Mouse (Mus musculus) small intestine, adult 2 months (tissue): ENCODE results near the gene Utp3.

ENCODE experiments used
- CTCF ChIP-seq: fragments of 200-500 bp; IDR thresholded peaks from 2 replicates; pipeline ENCODE4 v1.5.1; 2012; ENCODE audit warnings: low read depth, mild to moderate bottlenecking, control low read depth, inconsistent platforms, low read length, moderate library complexity, mixed read lengths; ENCODE audit not compliant: insufficient replicate concordance, insufficient read length; ENCODE audit errors: extremely low read depth
- POLR2A ChIP-seq: fragments of 200-500 bp; IDR thresholded peaks from 2 replicates; pipeline ENCODE4 v1.6.1; 2012; ENCODE audit warnings: low read depth, mild to moderate bottlenecking, control low read depth, inconsistent platforms, low read length, moderate library complexity

GRCm38 (mm10) chr5:88588481-88588880 is 34.2 kb downstream of the Utp3 start:
- no peak for TF ChIP-seq POLR2A
- TF ChIP-seq CTCF = no peak
